Mouse (Mus musculus) limb, embryonic 14.5 days (tissue): ENCODE measurements around the gene Lce3a. TPM values are rescaled to one million over a fixed set of nuclear protein-coding genes. Genes with fewer than 3 reads are reported as not detected.

Experiments
- ATAC-seq: fragments of 200-750 bp; cut with Nextera tagmentation; 2 replicates; pipeline ENCODE4 v1.8.0; 2017; ENCODE audit warnings: low read depth, moderate number of reproducible peaks, moderate TSS enrichment; ENCODE audit not compliant: low FRiP score
- DNase-seq: peaks from one replicate; pipeline ENCODE4 v3.0.0-alpha.2; 2015; ENCODE audit warnings: low spot score
- H3K27ac ChIP-seq: fragments of 300-500 bp; sonication (generic); replicated peaks from 2 replicates; pipeline ENCODE4 v1.5.1; 2014; ENCODE audit warnings: low read depth, mild to moderate bottlenecking, low read length, moderate library complexity, mixed read lengths
- H3K27me3 ChIP-seq: fragments of 300-500 bp; sonication (generic); 2 replicates; pipeline ENCODE4 v1.6.1; 2014; ENCODE audit warnings: low read length, mixed read lengths; ENCODE audit not compliant: control insufficient read depth, insufficient read depth
- H3K36me3 ChIP-seq: fragments of 300-500 bp; sonication (generic); 2 replicates; pipeline ENCODE4 v1.6.1; 2014; ENCODE audit warnings: mild to moderate bottlenecking, low read length, moderate library complexity, mixed read lengths; ENCODE audit not compliant: control insufficient read depth, insufficient read depth
- H3K4me1 ChIP-seq: fragments of 300-500 bp; sonication (generic); 2 replicates; pipeline ENCODE4 v1.6.1; 2014; ENCODE audit warnings: antibody characterized with exemption, low read length, mixed read lengths; ENCODE audit not compliant: control insufficient read depth, insufficient read depth
- H3K4me2 ChIP-seq: fragments of 300-500 bp; sonication (generic); replicated peaks from 2 replicates; pipeline ENCODE4 v1.6.1; 2014; ENCODE audit warnings: low read depth, mild to moderate bottlenecking, low read length, moderate library complexity; ENCODE audit not compliant: severe bottlenecking
- H3K4me3 ChIP-seq: fragments of 300-500 bp; sonication (generic); replicated peaks from 2 replicates; pipeline ENCODE4 v1.5.1; 2014; ENCODE audit warnings: low read length
- H3K9ac ChIP-seq: fragments of 300-500 bp; sonication (generic); 2 replicates; pipeline ENCODE4 v1.6.1; 2014; ENCODE audit warnings: mild to moderate bottlenecking, low read depth, low read length, moderate library complexity; ENCODE audit not compliant: severe bottlenecking
- H3K9me3 ChIP-seq: fragments of 300-500 bp; sonication (generic); 2 replicates; pipeline ENCODE4 v1.6.1; 2016; ENCODE audit warnings: low read length; ENCODE audit not compliant: control insufficient read depth
- POLR2A ChIP-seq: fragments of 200-500 bp; IDR thresholded peaks from 2 replicates; pipeline ENCODE4 v1.8.0; 2012; ENCODE audit warnings: inconsistent platforms, mild to moderate bottlenecking, moderate library complexity, borderline replicate concordance; ENCODE audit not compliant: insufficient read depth, insufficient read length; ENCODE audit errors: extremely low read depth
- WGBS: fragments of 180-500 bp; shearing (Covaris S2); extraction: QIAGEN DNeasy Blood & Tissue Kit; methylation state at CpG from one replicate; pipeline ENCODE4 v1.1.7; 2014; 5-methylcytosine and 5-hydroxymethylcytosine counted together
- polyA plus RNA-seq, 2 experiments: library from polyadenylated mRNA; depleted of rRNA in 1 of 2; stranded (reverse) in 1 of 2; unstranded in 1 of 2; fragments of >200 nt; fragmentation: Nextera tagmentation in 1 of 2; extraction: Ambion mirVana in 1 of 2; gene quantifications; 2 replicates each; pipeline versions ENCODE4 v1.2.1 to v1.2.3; 2012 to 2014

The Lce3a gene
- polyA plus RNA-seq, 2 experiments, result not detected

DNA sequence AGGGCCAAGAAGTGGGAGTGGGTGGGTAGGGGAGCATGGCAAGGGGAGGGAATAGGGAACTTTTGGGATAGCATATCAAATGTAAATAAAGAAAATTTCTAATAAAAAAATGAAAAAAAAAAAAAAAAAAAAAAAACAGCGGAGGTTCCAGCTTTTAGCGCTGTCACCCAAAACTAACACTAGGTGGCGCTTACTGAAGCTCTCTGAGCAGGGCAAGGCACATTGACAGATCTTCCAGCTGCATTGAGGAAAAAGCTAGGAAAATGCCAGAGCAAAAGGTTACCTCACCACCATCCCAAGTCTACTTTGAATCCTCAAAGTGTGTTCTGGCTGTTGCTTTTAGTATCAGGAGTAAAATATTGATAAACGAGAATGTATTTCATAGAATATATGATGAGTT lies 18.5 kb downstream of the Lce3a start:
- no peak overlapping the region for H3K9ac ChIP-seq
- no peaks in the 10 kb centered on the region for H3K4me1 ChIP-seq
- WGBS, result 27% methylated on average over 4 of the region's 4 CpGs
- no peaks in the 10 kb centered on the region for H3K27me3 ChIP-seq
- H3K9me3 ChIP-seq, result no peaks in the 10 kb centered on the region
- ATAC-seq (no peak), DNase-seq (peak; percentile 48)
- no peak overlapping the region for H3K27ac ChIP-seq
- no peak overlapping the region for H3K4me3 ChIP-seq
- H3K36me3 ChIP-seq, result no peaks in the 10 kb centered on the region
- TF ChIP-seq POLR2A, result no peak
- no peak overlapping the region for H3K4me2 ChIP-seq

DNA sequence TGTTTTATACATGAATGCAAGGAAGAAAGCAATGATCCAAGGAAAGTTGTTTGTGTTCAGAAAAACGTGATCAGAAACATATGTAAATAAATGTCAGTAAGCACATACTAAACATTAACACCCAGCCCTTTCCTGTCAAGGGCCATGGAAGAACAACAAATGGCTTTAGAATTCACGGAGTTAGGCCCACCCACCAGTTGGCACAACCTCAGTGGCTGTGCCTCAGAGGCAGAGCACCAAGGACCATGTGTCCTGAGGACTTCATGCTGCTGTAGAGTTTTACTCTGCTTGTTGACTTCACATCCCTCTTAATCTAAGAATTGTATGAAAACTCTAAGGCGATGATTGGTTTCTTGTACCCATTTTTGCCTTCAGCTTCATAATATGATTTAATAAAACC lies 20.8 kb downstream of the Lce3a start:
- Histone ChIP-seq H3K4me3 (no peak overlapping the region), H3K9ac (no peak overlapping the region), H3K36me3 (no peaks in the 10 kb centered on the region), H3K27ac (no peak overlapping the region), H3K4me1 (no peaks in the 10 kb centered on the region), H3K9me3 (no peaks in the 10 kb centered on the region), H3K4me2 (no peak overlapping the region), H3K27me3 (no peaks in the 10 kb centered on the region)
- ATAC-seq, result no peak
- 43% methylated on average over 3 of the region's 3 CpGs for WGBS
- no peak for DNase-seq
- no peak for TF ChIP-seq POLR2A

DNA sequence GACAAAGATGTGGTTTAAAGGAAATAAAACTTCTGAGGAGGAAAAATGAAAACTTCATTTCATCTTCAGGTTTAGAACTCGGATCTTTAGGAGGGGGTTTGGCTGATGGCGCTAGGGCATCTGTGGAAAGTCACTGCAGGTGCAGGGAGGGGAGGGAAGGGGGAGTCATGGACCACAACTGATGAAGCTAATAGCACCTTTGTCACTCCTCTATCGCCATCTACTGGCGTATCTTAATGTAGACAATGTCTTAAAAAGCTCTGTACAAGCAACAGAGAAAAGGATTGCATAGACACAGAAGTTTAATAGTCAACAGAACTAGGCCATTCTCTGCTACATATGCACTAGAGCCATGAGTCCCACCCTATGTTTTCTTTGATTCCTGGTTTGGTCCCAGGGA lies 22.4 kb downstream of the Lce3a start:
- 31% methylated on average over 4 of the region's 4 CpGs for whole genome bisulfite sequencing
- H3K4me2 ChIP-seq, result no peak overlapping the region
- no peaks in the 10 kb centered on the region for H3K9me3 ChIP-seq
- DNase-seq, result peak; percentile 70
- no peaks in the 10 kb centered on the region for H3K27me3 ChIP-seq
- no peak overlapping the region for H3K9ac ChIP-seq
- no peaks in the 10 kb centered on the region for H3K4me1 ChIP-seq
- no peaks in the 10 kb centered on the region for H3K36me3 ChIP-seq
- no peak for TF ChIP-seq POLR2A
- ATAC-seq, result no peak
- no peak overlapping the region for H3K4me3 ChIP-seq
- H3K27ac ChIP-seq, result no peak overlapping the region

DNA sequence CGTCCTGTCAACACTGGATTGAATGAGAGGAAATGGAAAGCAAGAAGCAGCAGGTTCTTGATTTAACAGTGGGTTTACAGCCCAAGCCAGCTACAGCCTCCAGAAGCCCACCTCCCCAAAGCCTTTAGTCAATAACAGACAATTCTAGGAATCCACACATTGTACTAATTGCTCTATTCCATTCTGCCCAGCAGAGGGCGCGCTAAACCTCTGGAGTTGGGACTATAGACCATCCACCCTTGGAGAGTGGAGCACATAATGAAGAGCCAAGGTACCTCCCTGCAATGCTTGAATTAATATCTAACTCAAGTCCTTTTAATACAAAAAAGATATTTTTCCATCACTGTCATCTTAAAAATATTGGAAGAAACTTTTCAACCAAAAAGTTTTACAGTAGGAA lies 23.0 kb downstream of the Lce3a start:
- H3K36me3 ChIP-seq, result no peaks in the 10 kb centered on the region

DNA sequence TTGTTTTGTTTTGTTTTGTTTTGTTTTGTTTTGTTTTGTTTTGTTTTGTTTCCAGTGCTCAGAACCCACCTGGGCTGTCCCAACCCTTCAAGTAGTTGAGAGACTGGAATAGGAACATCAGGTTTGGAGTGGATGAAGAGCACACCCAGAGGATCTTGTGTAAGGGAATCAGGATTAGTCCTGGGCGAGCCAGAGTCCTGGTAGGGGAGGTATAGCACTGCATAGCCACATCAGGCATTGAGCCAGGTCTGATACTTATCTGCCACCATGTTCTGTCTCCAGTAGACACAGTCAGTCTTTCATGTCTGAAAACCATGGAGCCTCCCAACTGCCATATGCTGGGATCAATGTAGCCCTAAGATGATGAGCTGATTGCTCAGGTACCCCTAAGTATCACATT lies 31.5 kb downstream of the Lce3a start:
- DNase-seq (no peak), ATAC-seq (no peak)
- Histone ChIP-seq H3K9ac (no peak overlapping the region), H3K4me2 (no peak overlapping the region), H3K27ac (no peak overlapping the region), H3K4me1 (no peaks in the 10 kb centered on the region), H3K9me3 (no peaks in the 10 kb centered on the region), H3K36me3 (no peaks in the 10 kb centered on the region), H3K27me3 (no peaks in the 10 kb centered on the region), H3K4me3 (no peak overlapping the region)
- WGBS, result 64% methylated on average over 1 of the region's 1 CpGs
- no peak for TF ChIP-seq POLR2A

More for the DNA sequence above, 23.0 kb downstream of the Lce3a start:
- no peak for TF ChIP-seq POLR2A
- H3K27ac ChIP-seq, result no peak overlapping the region
- H3K9ac ChIP-seq, result no peak overlapping the region
- H3K9me3 ChIP-seq, result no peaks in the 10 kb centered on the region
- no peaks in the 10 kb centered on the region for H3K27me3 ChIP-seq
- WGBS, result 21% methylated on average over 3 of the region's 3 CpGs
- ATAC-seq, result no peak
- no peak overlapping the region for H3K4me2 ChIP-seq
- no peaks in the 10 kb centered on the region for H3K4me1 ChIP-seq
- DNase-seq, result no peak
- H3K4me3 ChIP-seq, result no peak overlapping the region

DNA sequence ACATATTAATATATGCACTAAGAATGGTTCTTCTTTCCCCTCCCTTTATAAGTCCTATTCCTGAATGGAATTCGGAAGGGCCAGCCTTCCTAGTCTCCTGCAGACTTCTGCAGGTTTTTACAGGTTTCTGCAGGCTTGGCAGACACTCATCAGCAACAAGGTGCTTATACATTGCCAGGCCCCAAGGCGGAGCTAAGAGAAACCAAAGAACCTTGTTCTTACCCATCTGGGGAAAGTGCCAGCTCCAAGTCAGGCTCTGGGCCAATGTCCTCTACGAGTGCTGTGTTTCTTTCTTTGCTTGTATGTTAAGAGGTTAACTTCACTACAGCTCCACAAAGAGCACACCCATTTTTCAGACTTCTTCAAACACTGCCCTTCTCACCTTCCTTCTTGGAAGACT lies 32.0 kb downstream of the Lce3a start:
- TF ChIP-seq POLR2A, result no peak
- no peak overlapping the region for H3K4me3 ChIP-seq
- H3K9me3 ChIP-seq, result no peaks in the 10 kb centered on the region
- no peak overlapping the region for H3K9ac ChIP-seq
- ATAC-seq, result no peak
- no peaks in the 10 kb centered on the region for H3K36me3 ChIP-seq
- no peak overlapping the region for H3K4me2 ChIP-seq
- WGBS, result 48% methylated on average over 3 of the region's 3 CpGs
- no peak overlapping the region for H3K27ac ChIP-seq
- DNase-seq, result peak; percentile 53
- no peaks in the 10 kb centered on the region for H3K27me3 ChIP-seq
- no peaks in the 10 kb centered on the region for H3K4me1 ChIP-seq

Other genes with a start within 250 kb of the Lce3a start
- not detected in 2 replicates for gene Lce1c, start 247.0 kb downstream of the Lce3a start, polyA plus RNA-seq (2012; rRNA removed)
- gene Lce1c, start 247.0 kb downstream of the Lce3a start, polyA plus RNA-seq (2014; fragmentation: Nextera tagmentation; extraction: Ambion mirVana), result not detected in 2 replicates
- not detected in 2 replicates for gene Lce1d, start 239.0 kb downstream of the Lce3a start, polyA plus RNA-seq (2012; rRNA removed)
- gene Lce1d, start 239.0 kb downstream of the Lce3a start, polyA plus RNA-seq (2014; fragmentation: Nextera tagmentation; extraction: Ambion mirVana), result not detected in 2 replicates
- gene Lce1e, start 217.2 kb downstream of the Lce3a start, polyA plus RNA-seq (2012; rRNA removed), result not detected in 2 replicates
- not detected in 2 replicates for gene Lce1e, start 217.2 kb downstream of the Lce3a start, polyA plus RNA-seq (2014; fragmentation: Nextera tagmentation; extraction: Ambion mirVana)
- not detected in 2 replicates for gene Lce1f, start 205.9 kb downstream of the Lce3a start, polyA plus RNA-seq (2012; rRNA removed)
- not detected in 2 replicates for gene Lce1f, start 205.9 kb downstream of the Lce3a start, polyA plus RNA-seq (2014; fragmentation: Nextera tagmentation; extraction: Ambion mirVana)
- not detected in 2 replicates for gene Gm38119, start 187.1 kb downstream of the Lce3a start, polyA plus RNA-seq (2012; rRNA removed)
- gene Gm38119, start 187.1 kb downstream of the Lce3a start, polyA plus RNA-seq (2014; fragmentation: Nextera tagmentation; extraction: Ambion mirVana), result not detected in 2 replicates
- not detected in 2 replicates for gene Lce1g, start 173.9 kb downstream of the Lce3a start, polyA plus RNA-seq (2012; rRNA removed)
- gene Lce1g, start 173.9 kb downstream of the Lce3a start, polyA plus RNA-seq (2014; fragmentation: Nextera tagmentation; extraction: Ambion mirVana), result not detected in 2 replicates
- gene Lce1h, start 161.2 kb downstream of the Lce3a start, polyA plus RNA-seq (2012; rRNA removed), result not detected in 2 replicates
- not detected in 2 replicates for gene Lce1h, start 161.2 kb downstream of the Lce3a start, polyA plus RNA-seq (2014; fragmentation: Nextera tagmentation; extraction: Ambion mirVana)
- gene Lce1i, start 147.3 kb downstream of the Lce3a start, polyA plus RNA-seq (2012; rRNA removed), result not detected in 2 replicates
- gene Lce1i, start 147.3 kb downstream of the Lce3a start, polyA plus RNA-seq (2014; fragmentation: Nextera tagmentation; extraction: Ambion mirVana), result not detected in 2 replicates
- gene Lce1j, start 135.7 kb downstream of the Lce3a start, polyA plus RNA-seq (2012; rRNA removed), result not detected in 2 replicates
- not detected in 2 replicates for gene Lce1j, start 135.7 kb downstream of the Lce3a start, polyA plus RNA-seq (2014; fragmentation: Nextera tagmentation; extraction: Ambion mirVana)
- not detected in 2 replicates for gene Lce1k, start 118.3 kb downstream of the Lce3a start, polyA plus RNA-seq (2012; rRNA removed)
- gene Lce1k, start 118.3 kb downstream of the Lce3a start, polyA plus RNA-seq (2014; fragmentation: Nextera tagmentation; extraction: Ambion mirVana), result not detected in 2 replicates
- 0.03 TPM in 1 of 2 replicates, not detected in the other for gene Kprp, start 99.0 kb downstream of the Lce3a start, polyA plus RNA-seq (2012; rRNA removed)
- gene Kprp, start 99.0 kb downstream of the Lce3a start, polyA plus RNA-seq (2014; fragmentation: Nextera tagmentation; extraction: Ambion mirVana), result not detected in 2 replicates
- gene Lce1l, start 74.9 kb downstream of the Lce3a start, polyA plus RNA-seq (2012; rRNA removed), result not detected in 2 replicates
- gene Lce1l, start 74.9 kb downstream of the Lce3a start, polyA plus RNA-seq (2014; fragmentation: Nextera tagmentation; extraction: Ambion mirVana), result not detected in 2 replicates
- gene 2310050C09Rik, start 56.0 kb downstream of the Lce3a start, polyA plus RNA-seq (2012; rRNA removed), result 0.05 and 0.06 TPM in 2 replicates
- not detected in 2 replicates for gene 2310050C09Rik, start 56.0 kb downstream of the Lce3a start, polyA plus RNA-seq (2014; fragmentation: Nextera tagmentation; extraction: Ambion mirVana)
- not detected in 2 replicates for gene Lce3b, start 6.7 kb upstream of the Lce3a start, polyA plus RNA-seq (2012; rRNA removed)
- gene Lce3b, start 6.7 kb upstream of the Lce3a start, polyA plus RNA-seq (2014; fragmentation: Nextera tagmentation; extraction: Ambion mirVana), result not detected in 2 replicates
- 0.20 TPM in 1 of 2 replicates, not detected in the other for gene Lce3c, start 18.3 kb upstream of the Lce3a start, polyA plus RNA-seq (2012; rRNA removed)
- not detected in 2 replicates for gene Lce3c, start 18.3 kb upstream of the Lce3a start, polyA plus RNA-seq (2014; fragmentation: Nextera tagmentation; extraction: Ambion mirVana)
- gene Lce3d, start 31.2 kb upstream of the Lce3a start, polyA plus RNA-seq (2012; rRNA removed), result not detected in 2 replicates
- gene Lce3d, start 31.2 kb upstream of the Lce3a start, polyA plus RNA-seq (2014; fragmentation: Nextera tagmentation; extraction: Ambion mirVana), result not detected in 2 replicates
- gene Lce3e, start 40.8 kb upstream of the Lce3a start, polyA plus RNA-seq (2012; rRNA removed), result not detected in 2 replicates
- gene Lce3e, start 40.8 kb upstream of the Lce3a start, polyA plus RNA-seq (2014; fragmentation: Nextera tagmentation; extraction: Ambion mirVana), result not detected in 2 replicates
- gene Lce3f, start 66.0 kb upstream of the Lce3a start, polyA plus RNA-seq (2012; rRNA removed), result not detected in 2 replicates
- gene Lce3f, start 66.0 kb upstream of the Lce3a start, polyA plus RNA-seq (2014; fragmentation: Nextera tagmentation; extraction: Ambion mirVana), result 1.6 TPM in 1 of 2 replicates, not detected in the other
- gene Crct1, start 89.5 kb upstream of the Lce3a start, polyA plus RNA-seq (2012; rRNA removed), result 1.4 and 1.5 TPM in 2 replicates
- 1.3 and 2.7 TPM in 2 replicates for gene Crct1, start 89.5 kb upstream of the Lce3a start, polyA plus RNA-seq (2014; fragmentation: Nextera tagmentation; extraction: Ambion mirVana)
- 0.08 TPM in 1 of 2 replicates, not detected in the other for gene Lce1m, start 92.8 kb upstream of the Lce3a start, polyA plus RNA-seq (2012; rRNA removed)
- not detected in 2 replicates for gene Lce1m, start 92.8 kb upstream of the Lce3a start, polyA plus RNA-seq (2014; fragmentation: Nextera tagmentation; extraction: Ambion mirVana)
- gene Gm4858, start 142.6 kb upstream of the Lce3a start, polyA plus RNA-seq (2012; rRNA removed), result not detected in 2 replicates
- not detected in 2 replicates for gene Gm4858, start 142.6 kb upstream of the Lce3a start, polyA plus RNA-seq (2014; fragmentation: Nextera tagmentation; extraction: Ambion mirVana)
- gene Crnn, start 218.6 kb upstream of the Lce3a start, polyA plus RNA-seq (2012; rRNA removed), result 0.14 and 0.55 TPM in 2 replicates
- gene Crnn, start 218.6 kb upstream of the Lce3a start, polyA plus RNA-seq (2014; fragmentation: Nextera tagmentation; extraction: Ambion mirVana), result 0.19 and 0.51 TPM in 2 replicates